Mouse (Mus musculus): ENCODE data around the gene Gusb.

Gene Gusb

DNA sequence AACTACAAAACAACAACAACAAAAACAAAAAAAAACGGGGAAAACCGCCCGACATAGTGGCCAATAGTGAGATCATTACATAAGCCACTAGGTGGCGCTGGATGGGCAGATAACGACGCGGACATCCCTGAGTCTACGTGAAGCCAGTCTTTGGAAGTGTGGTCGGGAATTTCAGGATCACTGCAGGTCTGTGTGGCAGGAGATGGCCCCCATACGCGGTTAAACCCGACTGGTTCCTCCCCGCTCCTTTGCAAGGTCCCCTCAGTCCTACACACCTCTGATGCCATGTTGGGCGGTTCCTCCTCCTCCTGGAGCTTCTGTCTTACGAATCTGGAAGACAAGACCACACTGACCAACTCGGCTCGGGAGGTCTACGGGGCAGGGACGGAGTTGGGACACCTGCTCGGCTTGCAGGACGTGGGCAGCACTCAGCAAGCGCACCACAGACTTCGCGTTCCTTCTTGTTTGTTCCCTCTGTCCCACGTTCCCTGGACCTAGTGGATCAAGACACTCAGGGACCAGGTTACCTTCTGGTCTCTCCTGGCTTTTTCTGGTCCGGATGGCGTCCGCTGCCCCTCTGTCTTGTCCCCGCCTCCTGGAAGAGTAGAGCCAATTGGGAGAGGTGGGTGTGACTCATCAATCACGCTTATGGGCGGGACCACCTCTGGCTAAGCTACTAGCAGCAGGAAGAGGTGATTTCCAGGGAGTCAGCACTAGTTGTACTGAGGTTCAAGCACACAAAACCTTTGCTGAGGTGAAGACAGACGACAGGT, 21.1 kb upstream of the Gusb start:
- DNase-seq (ENCODE audit: low spot score in 2 of 2): peak; percentile 90 to 93

DNA sequence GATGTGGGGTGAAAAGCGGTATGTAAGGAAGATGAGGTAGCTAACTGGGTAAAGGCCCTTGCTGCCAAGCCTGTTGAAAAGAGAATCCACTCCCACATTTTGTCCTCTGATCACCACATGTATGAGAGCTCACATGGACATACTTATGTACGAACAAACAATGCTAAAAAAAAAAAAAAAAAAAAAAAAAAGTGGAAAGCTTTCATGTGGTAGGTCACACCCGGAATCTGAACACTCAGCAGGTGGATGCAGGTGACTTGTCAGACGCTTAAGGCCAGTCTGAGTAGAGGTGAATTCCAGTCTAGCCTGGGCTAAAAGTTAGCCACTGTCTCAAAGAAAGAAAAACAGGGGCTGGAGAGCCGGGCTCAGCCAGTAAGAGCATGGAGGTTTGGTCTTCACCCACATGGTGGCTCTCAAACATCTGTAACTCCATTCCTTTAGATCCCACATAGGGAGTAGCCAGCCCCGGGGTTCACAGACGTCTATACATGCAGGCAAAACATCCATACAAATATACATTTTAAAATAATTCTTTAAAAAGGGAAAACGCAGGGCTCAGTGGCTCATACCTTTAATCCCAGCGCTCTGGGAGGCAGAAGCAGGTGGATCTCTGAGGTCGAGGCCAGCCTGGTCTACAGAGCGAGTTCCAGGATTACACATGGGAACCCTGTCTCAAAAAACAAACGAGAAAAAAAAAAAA, 20.4 kb upstream of the Gusb start:
- no peak for DNase-seq (ENCODE audit: low spot score in 2 of 2)

DNA sequence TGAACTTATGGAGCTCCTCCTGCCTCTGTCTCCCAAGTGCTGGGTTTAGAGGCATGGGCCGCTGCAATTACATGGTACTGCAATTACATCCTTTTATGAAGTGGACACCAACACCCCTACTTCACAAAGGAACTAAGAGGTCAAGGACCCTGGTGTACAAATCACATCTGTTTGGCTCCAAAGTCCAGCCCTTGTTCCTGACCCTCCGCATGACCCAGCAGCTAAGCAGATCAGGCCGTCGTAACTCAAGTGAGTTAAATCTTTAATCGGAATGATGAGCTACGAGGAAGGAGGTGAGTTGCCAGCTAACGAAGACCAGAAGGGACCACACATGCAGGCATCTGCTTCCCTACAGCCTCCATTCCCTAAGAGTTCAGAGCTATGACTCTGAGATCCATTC, 19.5 kb upstream of the Gusb start:
- DNase-seq (ENCODE audit: low spot score in 2 of 2): no peak

DNA sequence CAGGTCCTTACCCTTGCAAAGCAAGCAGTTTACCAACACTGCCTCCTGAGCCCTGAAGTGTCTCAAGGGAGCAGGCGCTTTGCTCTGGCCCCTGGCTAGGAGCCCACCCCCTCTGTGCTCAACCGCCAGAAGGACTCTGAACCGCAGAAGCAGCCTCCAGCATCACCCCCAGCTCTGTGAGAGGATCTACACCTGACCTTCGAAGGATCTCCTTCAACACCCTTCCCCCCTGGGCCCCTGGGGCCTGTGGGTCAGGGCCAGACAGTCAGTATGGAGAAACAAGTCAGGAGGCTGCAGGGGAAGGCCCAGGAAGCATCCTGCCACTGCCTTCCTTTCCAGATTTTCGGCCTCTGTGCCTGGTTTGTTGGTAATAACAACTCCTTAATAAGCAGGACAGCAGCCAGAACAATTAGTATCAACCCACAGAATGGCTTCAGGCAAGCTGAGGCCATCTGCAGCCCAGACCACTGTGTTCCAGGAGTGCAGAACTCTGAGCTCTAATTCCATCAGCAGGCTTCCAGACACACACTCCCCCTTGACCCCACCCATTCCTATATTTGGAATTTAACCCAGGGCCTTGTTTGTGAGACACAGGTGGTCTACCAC, 18.6 kb upstream of the Gusb start:
- DNase-seq (ENCODE audit: low spot score in 2 of 2): no peak

DNA sequence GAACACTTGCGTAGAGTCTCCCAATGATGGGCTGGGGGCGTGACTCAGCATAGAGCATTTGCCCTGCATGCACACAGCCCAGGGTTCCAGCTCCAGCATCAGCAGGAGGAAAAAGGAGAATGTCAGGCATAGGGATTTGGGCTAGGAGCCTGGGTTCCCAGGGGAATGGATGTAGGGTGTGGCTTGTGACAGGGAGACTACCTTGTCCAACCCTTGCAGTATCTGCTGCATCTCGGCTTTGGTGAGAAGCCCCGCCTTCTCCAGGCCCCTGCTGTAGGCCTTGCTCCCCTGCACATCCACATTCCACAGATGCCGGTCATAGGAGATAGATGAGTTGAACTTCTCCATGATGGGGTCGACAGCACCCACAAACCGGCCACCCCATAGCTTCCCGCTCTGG, 16.6 kb upstream of the Gusb start:
- DNase-seq (ENCODE audit: low spot score in 2 of 2): no peak

DNA sequence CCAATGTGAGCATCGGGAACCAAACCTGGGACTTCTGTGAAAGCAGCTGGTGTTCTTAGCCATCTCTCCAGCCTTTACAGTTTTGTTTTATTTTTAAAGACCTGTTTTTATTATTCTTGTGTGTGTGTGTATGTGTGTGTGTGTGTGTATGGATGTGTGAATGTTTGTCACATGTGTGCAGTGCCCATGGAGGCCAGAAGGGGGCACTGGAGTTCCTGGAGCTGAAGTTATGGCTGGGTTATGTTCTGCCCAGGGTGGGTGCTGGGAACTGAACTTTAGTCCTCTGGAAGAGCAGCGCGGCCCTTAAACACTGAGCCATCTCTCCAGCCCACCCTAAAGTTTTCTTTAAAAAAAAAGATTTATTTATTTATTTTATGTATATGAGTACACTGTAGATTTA, 12.3 kb upstream of the Gusb start:
- no peak for DNase-seq (ENCODE audit: low spot score in 2 of 2)

DNA sequence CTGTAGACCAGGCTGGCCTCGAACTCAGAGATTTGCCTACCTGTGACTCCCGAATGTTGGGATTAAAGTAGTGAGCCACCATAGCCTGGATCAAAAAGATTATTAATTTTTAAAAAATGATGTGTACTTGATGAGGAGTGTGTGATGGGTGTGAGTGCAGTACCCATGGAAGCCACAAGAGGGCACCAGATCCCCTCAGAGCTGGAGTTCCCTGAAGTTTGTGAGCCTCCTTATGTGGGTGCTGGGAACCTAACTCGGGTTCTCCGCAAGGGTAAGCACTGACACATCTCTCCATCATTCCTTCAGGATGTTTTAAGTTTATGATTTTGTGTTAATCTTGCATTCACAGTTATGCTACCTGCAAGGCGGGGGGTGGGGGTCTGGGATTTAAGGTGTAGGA, 8.1 kb upstream of the Gusb start:
- no peak for DNase-seq (ENCODE audit: low spot score in 2 of 2)

DNA sequence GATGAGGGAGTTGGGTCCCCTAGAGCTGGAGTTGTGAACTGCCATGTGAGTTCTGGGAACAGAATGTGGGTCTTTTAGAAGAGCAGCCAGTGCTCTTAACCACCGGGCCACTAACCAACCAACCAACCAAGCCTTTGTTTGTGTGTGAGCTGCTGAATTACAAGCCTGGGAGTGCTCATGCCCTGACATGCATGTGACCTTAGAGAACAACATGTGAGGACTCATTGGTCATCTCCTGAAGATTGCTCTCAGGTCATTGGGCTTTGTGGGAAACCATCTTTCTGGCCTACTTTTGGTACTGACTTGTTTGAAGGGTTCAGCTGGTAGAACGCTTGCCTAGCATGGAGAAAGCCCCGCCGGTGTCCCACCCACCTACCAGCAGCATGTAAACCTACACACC, 6.9 kb upstream of the Gusb start:
- no peak for DNase-seq (ENCODE audit: low spot score in 2 of 2)

DNA sequence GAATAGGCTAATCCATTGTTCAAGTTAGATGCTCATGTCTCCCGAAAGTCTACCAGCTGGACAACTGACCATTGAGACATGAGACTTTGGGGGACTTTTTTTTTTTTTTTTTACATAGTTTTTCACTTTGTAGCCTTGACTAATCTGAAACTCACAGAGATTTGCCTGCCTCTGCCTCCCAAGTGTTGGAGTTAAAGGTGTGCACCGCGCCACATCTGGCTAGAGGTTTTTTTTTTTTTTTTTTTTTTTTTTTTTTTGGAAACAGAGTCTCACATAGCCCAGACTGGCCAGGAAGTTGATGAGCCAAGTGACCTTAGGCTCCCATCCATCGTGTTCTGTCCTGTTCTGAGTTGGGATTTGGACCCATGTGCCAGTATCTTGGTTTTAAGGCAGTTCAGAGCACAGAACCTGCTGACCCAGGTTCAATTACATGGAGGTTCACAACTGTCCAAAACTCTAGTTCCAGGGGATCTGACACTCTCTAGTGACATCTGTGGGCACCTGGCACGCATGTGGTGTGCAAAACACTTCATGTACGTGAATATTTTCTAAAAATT, 5.3 kb upstream of the Gusb start:
- DNase-seq (ENCODE audit: low spot score in 2 of 2): no peak

DNA sequence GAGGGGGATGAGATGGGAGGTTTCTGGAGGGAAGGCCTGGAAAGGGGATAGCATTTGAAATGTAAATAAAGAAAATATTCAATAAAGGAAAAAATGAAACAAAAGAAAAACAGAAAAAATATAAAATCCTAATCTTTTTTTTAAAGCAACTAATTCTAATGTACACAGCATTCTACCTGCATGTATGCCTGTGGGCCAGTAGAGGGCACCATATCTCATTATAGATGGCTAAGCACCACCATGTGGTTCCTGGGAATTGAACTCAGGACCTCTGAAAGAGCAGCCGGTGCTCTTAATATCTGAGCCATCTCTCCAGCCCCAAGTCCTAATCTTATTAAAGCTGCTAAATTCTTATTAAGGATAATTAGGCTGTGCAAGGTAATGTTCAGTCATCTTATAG, 4.5 kb upstream of the Gusb start:
- DNase-seq (ENCODE audit: low spot score in 2 of 2): no peak

DNA sequence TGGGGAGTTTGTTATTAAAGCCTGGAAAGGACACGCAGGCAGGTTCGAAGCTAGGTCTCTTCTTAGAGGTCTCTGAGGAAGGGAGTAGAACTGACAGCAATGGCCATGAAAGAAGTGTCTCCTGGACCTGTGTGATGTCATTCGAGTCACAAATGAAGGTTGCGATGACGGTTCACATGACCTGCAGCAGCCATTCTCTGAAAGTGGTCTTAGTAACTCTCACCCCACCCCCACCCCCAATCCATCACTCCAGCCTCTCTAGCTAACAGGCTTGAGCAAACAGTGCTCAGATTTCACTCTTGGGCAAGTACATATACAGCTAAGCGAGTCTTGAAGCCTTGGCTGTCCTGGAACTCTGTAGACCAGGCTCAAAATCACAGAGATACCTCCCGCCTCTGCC, 380 bp upstream of the Gusb start:
- DNase-seq (ENCODE audit: low spot score in 2 of 2): peak in 1 of 2 experiments; percentile 7

DNA sequence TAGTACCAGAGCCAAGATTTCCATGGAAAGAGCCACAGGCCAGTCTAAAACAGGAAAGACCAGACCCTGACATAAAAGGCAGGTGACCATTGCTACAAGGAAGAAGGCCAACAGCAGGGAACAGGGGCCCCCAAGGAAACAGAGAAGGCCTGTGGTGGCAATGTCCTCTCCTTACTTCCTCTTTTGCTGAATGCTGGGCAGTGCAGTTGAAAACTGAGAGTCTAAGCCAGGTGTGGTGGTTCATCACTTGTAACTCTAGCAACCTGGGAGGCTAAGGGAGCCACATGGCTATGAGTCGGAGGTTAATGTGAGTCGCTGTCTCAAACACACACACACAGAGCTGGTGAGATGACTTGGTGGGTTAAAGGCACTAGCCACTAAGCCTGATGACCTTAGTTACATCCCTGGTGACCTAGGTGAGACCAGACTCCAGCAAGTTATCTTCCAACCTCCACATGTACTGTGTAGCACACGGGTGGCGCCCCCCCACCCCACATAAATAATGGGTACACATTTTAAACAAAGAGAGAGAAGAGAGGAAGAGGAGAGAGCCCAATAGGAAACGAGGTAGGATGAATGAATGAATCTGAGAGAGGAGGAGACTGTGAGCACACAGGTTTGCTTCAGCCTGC, 1.4 kb downstream of the Gusb start:
- DNase-seq (ENCODE audit: low spot score in 2 of 2): peak in 1 of 2 experiments; percentile 14

DNA sequence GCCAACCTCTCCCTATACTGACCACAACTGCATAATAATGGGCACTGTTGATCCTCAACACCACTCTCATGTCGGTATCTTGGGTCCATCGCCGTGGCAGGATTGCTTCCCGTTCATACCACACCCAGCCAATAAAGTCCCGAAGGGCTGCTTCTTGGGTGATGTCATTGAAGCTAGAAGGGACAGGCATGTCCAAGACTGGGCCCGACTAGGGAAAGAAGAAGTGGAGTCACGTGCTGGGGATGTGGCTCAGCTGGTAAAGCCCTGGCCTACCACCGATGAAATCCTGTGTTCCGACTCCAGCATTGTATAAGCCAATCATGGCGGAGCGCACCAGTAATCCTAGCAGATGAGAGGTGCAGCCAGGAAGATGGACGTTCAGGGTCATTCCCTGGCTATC, 2.1 kb downstream of the Gusb start:
- peak; percentile 49 to 65 for DNase-seq (ENCODE audit: low spot score in 2 of 2)

DNA sequence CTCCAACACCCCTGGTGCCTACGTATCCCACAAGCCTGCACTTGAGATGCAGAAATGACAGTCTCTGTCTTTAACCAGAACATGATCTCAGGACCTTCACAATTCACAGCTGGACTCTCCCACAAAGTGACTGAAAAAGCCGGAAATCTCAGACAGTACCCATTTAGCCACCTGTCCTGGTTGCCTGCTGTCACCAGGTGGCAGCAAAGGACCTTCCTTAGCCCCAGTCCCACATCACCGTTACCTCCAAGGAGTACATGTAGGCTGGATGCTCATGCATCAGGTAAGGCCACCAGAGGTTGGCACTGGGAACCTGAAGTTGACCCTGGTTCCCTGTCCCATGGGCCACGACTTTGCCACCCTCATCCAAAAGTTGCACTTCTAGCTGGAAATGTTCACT, 3.8 kb downstream of the Gusb start:
- peak; percentile 29 to 37 for DNase-seq (ENCODE audit: low spot score in 2 of 2)

DNA sequence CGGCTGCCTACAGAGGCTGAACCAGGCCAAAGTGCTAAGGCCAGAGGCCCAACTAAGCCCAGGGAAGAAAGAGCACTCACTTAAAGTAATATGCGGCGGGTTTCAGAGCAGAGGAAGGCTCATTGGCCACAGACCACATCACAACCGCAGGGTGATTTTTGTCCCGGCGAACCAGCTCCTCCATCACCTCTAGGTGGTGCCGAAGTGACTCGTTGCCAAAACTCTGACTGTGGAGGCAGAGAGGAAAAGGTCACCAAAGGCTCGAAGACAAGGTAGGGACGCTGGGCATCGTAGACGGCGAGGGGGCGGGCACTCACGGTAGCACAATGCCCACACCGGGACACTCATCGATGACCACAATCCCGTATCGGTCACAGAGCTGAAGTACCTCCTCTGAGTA, 5.1 kb downstream of the Gusb start:
- DNase-seq (ENCODE audit: low spot score in 2 of 2): no peak

DNA sequence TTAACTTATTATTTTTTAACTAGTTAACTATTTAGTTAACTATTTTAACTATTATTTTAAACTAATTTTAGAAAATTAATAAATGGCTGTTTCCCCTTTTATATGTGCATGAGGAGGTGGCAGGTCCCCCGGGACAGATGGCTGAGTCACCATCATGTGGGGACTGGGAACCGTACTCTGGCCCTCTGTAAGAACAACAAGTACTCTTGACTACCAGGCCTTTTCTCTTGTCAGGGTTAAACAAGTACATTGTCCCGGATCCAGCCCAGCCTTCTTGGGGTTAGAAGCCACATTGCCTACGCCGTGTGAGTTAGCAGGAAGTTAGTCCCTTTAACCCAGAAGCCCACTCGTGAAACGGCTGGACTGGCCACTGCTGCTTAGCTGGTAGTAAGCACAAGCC, 7.9 kb downstream of the Gusb start:
- DNase-seq (ENCODE audit: low spot score in 2 of 2): no peak

DNA sequence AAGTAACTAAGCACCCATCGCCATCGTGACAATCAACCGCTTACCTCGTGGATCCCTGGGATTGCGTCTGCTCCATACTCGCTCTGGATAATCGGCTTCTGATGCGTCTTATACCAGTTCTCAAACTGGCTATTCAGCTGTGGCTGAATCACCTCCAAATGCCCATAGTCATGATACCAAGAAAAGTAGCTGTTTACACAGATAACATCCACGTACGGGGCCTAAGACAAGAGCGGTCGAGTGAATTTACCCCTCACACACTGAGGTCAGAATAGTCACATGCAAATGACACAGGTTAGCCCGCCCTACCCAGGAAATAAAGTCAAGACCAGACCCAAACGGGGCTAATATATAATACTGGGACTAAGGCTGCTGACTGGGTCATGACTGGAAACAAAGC, 9.5 kb downstream of the Gusb start:
- no peak for DNase-seq (ENCODE audit: low spot score in 2 of 2)

DNA sequence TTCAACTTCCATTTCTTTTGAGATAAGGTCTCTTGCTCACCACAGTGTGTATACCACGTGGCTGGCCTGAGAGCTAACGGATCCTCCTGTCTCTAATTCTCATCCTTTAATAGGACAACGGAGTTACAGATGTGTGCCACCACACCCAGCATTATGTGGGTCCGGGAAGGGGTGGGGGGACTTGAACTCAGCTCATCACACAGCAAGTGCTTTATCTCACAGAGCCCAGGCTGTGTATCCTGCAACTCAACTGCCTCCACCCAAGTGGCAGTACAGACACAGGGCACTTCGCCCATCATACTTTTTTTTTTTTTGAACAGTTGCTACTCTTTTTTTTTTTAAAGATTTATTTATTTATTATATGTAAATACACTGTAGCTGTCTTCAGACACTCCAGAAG, 11.0 kb downstream of the Gusb start:
- no peak for DNase-seq (ENCODE audit: low spot score in 2 of 2)

DNA sequence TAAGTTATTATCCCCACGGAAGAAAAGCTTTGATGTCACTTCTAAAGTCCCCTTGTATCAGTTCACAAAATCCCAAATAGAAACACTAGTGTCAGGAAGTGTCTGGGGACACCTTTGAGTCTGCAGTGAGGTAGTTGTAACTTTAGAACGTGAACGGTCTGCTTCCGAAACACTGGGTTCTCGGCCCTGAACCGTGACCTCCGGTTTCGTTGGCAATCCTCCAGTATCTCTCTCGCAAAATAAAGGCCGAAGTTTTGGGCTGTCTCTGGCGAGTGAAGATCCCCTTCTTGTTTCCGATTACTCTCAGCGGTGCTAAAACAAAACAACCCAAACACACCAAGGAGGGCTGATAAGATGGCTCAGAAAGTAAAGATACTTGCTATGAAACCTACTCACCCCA, 13.5 kb downstream of the Gusb start:
- no peak for DNase-seq (ENCODE audit: low spot score in 2 of 2)

DNA sequence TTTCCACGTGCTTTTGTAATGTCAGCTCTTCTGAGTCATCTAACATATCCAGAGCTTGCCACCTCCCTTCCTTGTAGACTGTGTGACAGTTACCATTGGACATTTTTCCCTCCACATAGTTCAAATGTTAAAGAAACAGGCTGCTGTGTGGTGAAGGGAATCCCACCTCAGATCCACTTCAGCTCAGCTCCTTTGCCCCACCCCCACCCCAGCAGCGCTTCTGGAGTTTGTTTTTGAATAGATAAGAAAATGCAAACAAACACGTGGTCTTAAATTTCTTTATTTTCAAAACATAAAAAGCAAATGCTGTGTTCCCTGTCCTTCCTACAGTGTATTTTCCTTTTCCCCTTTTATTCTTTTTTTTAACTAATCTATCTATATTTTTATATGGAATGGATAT, 22.6 kb downstream of the Gusb start:
- DNase-seq (ENCODE audit: low spot score in 2 of 2): no peak

DNA sequence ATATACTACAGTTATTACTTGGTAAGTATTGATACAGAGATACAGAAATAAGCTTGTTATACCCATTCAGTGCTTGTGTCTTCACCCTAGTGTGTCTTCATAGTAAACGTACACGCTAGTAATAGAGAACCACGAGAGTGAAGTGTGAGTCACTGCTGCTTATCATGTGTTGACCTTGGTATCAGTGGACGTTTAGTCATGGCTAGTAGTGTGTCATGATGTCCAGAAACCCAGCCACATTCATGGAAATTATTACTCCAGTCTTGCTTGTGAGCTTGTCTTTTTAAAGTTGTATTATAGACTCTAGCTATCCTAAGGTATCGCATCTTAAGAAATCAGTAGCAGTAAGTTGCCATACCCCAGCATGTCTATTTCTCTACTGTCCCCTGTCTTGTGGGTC, 24.2 kb downstream of the Gusb start:
- no peak for DNase-seq (ENCODE audit: low spot score in 2 of 2)

DNA sequence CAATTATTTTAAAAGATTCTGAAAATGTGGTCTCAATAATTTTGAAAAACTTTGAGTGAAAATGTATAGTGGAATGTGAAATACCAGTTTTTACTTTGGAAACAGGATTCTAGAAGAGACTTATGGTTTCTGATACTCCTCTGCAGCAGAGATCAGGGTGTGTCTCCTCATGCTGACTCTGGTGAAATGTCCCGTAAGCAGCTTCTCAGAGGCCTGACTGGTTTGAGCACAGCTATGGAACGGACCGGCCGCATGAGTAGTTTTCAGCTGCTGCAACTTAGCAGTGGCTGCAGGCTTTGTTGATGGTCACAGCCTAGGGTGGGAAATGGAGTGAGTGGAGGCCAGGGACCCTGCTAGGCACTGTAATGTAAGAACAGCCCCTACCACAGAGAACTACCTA, 25.1 kb downstream of the Gusb start:
- DNase-seq (ENCODE audit: low spot score in 2 of 2): no peak

Data from heart, adult 9 months (tissue).